Mouse (Mus musculus): Measurements from ENCODE around the gene Syncrip.
"Not testable (repeated sequence)": the region's sequence is repeated elsewhere in the genome, so short reads cannot be mapped to it uniquely, and the experiment has no call there.

Gene Syncrip

GRCm38 (mm10) chr9:88482829-88483396, 539 bp upstream of the Syncrip start:
- peak; percentile 73 to 76 for DNase-seq (ENCODE audit: low spot score in 2 of 2)

- DNase-seq (ENCODE audit: low spot score in 2 of 2), result peak; percentile 9 to 26
Measured at GRCm38 (mm10) chr9:88481791-88482160, 598 bp downstream of the Syncrip start.

GRCm38 (mm10) chr9:88481061-88481790, 1.1 kb downstream of the Syncrip start:
- peak; percentile 15 to 17 for DNase-seq (ENCODE audit: low spot score in 2 of 2)

- DNase-seq (ENCODE audit: low spot score in 2 of 2), result no peak
Measured at GRCm38 (mm10) chr9:88480120-88480519, 2.3 kb downstream of the Syncrip start.

GRCm38 (mm10) chr9:88476138-88476537, 6.2 kb downstream of the Syncrip start:
- DNase-seq (ENCODE audit: low spot score in 2 of 2), result no peak

GRCm38 (mm10) chr9:88461017-88461416, 21.4 kb downstream of the Syncrip start:
- not testable (repeated sequence) for DNase-seq (ENCODE audit: low spot score in 2 of 2)

- DNase-seq (ENCODE audit: low spot score in 2 of 2), result no peak
Measured at GRCm38 (mm10) chr9:88439991-88440390, 42.4 kb downstream of the Syncrip start.

- DNase-seq (ENCODE audit: low spot score in 2 of 2), result no peak
Measured at GRCm38 (mm10) chr9:88439238-88439600, 43.2 kb downstream of the Syncrip start.

- peak; percentile 93 to 97 for DNase-seq (ENCODE audit: low spot score in 2 of 2)
Measured at GRCm38 (mm10) chr9:88438555-88439237, 43.7 kb downstream of the Syncrip start, which contains the start of gene Snx14. TSS of gene Snx14 (minus strand) at chr9:88438958.

GRCm38 (mm10) chr9:88438237-88438554, 44.2 kb downstream of the Syncrip start:
- no peak for DNase-seq (ENCODE audit: low spot score in 2 of 2)

GRCm38 (mm10) chr9:88437342-88438236, 44.8 kb downstream of the Syncrip start:
- no peak for DNase-seq (ENCODE audit: low spot score in 2 of 2)

GRCm38 (mm10) chr9:88424356-88424755, 58.0 kb downstream of the Syncrip start:
- no peak for DNase-seq (ENCODE audit: low spot score in 2 of 2)

GRCm38 (mm10) chr9:88422428-88422827, 59.9 kb downstream of the Syncrip start:
- DNase-seq (ENCODE audit: low spot score in 2 of 2), result no peak

GRCm38 (mm10) chr9:88416752-88417151, 65.6 kb downstream of the Syncrip start:
- no peak for DNase-seq (ENCODE audit: low spot score in 2 of 2)

GRCm38 (mm10) chr9:88409978-88410377, 72.4 kb downstream of the Syncrip start:
- DNase-seq (ENCODE audit: low spot score in 2 of 2), result no peak

- no peak for DNase-seq (ENCODE audit: low spot score in 2 of 2)
Measured at GRCm38 (mm10) chr9:88404515-88404914, 77.9 kb downstream of the Syncrip start.

GRCm38 (mm10) chr9:88404088-88404487, 78.3 kb downstream of the Syncrip start:
- no peak for DNase-seq (ENCODE audit: low spot score in 2 of 2)

GRCm38 (mm10) chr9:88398461-88398860, 83.9 kb downstream of the Syncrip start:
- DNase-seq (ENCODE audit: low spot score in 2 of 2), result no peak

Measured in frontal cortex, postnatal 25 days (tissue).